Mouse (Mus musculus) brain, embryonic 14.5 days (tissue): ENCODE measurements around the gene Dnaic1.

ENCODE experiments used
- CTCF ChIP-seq: fragments of 200-500 bp; IDR thresholded peaks from 2 replicates; pipeline ENCODE4 v1.5.1; 2012; ENCODE audit warnings: inconsistent platforms, mild to moderate bottlenecking, moderate library complexity, borderline replicate concordance; ENCODE audit not compliant: insufficient read depth, insufficient read length; ENCODE audit errors: extremely low read depth
- POLR2A ChIP-seq: fragments of 200-500 bp; IDR thresholded peaks from 2 replicates; pipeline ENCODE4 v1.6.1; 2012; ENCODE audit warnings: mild to moderate bottlenecking, inconsistent platforms, borderline replicate concordance; ENCODE audit not compliant: poor library complexity, insufficient read depth, insufficient read length, severe bottlenecking; ENCODE audit errors: extremely low read depth

- peak; percentile 66; the same call in 1 of the 2 replicates for TF ChIP-seq CTCF
- no peak for TF ChIP-seq POLR2A
Observed at GRCm38 (mm10) chr4:41522788-41523187, 46.8 kb upstream of the Dnaic1 start.
